Mouse (Mus musculus) heart, embryonic 10.5 days (tissue): Measurements from ENCODE around the gene Zfhx3. TPM values are rescaled to one million over a fixed set of nuclear protein-coding genes. Genes with fewer than 3 reads are reported as not detected.
A peak's percentile ranks its signal among the peaks of the same experiment; 100 is the strongest.

Experiments
- DNase-seq: peaks from one replicate; pipeline ENCODE4 v3.0.0-alpha.2; 2017; ENCODE audit warnings: low spot score
- H3K27ac ChIP-seq: fragments of 300-500 bp; sonication (generic); 2 replicates; pipeline ENCODE4 v1.5.1; 2016; ENCODE audit warnings: mild to moderate bottlenecking
- H3K27me3 ChIP-seq: fragments of 300-500 bp; sonication (generic); 2 replicates; pipeline ENCODE4 v1.6.1; 2016; ENCODE audit warnings: mild to moderate bottlenecking; ENCODE audit not compliant: poor library complexity, insufficient read depth, severe bottlenecking
- H3K36me3 ChIP-seq: fragments of 300-500 bp; sonication (generic); 2 replicates; pipeline ENCODE4 v1.6.1; 2016; ENCODE audit warnings: mild to moderate bottlenecking, moderate library complexity
- H3K4me1 ChIP-seq: fragments of 300-500 bp; sonication (generic); 2 replicates; pipeline ENCODE4 v1.6.1; 2016; ENCODE audit warnings: mild to moderate bottlenecking
- H3K4me3 ChIP-seq: fragments of 300-500 bp; sonication (generic); 2 replicates; pipeline ENCODE4 v1.5.1; 2016; ENCODE audit warnings: mild to moderate bottlenecking, moderate library complexity
- H3K9me3 ChIP-seq: fragments of 300-500 bp; sonication (generic); 2 replicates; pipeline ENCODE4 v1.6.1; 2016; ENCODE audit warnings: mild to moderate bottlenecking, moderate library complexity
- WGBS: fragments of 180-500 bp; shearing (Covaris S2); methylation state at CpG from one replicate; pipeline ENCODE4 v1.1.7; 2016; 5-methylcytosine and 5-hydroxymethylcytosine counted together
- polyA plus RNA-seq: library from polyadenylated mRNA; unstranded; fragments of >200 nt; fragmentation: Nextera tagmentation; extraction: Ambion mirVana; gene quantifications from 2 replicates; pipeline ENCODE4 v1.2.1, GENCODE M21; 2016

Gene Zfhx3
- polyA plus RNA-seq, 1 experiment from 2014 or later, result 9.7 TPM

GRCm38 (mm10) chr8:108072126-108072746 lies 129.8 kb downstream of the Zfhx3 start:
- Histone ChIP-seq H3K4me3 (no peak overlapping the region), H3K27me3 (no peaks in the 10 kb centered on the region), H3K36me3 (no peaks in the 10 kb centered on the region), H3K4me1 (peaks cover 3% of the 10 kb centered on the region; the same call in 1 of the 2 replicates), H3K27ac (no peak overlapping the region), H3K9me3 (no peaks in the 10 kb centered on the region)
- WGBS, result 68% methylated on average over 2 of the region's 2 CpGs
- DNase-seq, result no peak

- Histone ChIP-seq H3K4me3 (no peak overlapping the region), H3K4me1 (peaks cover 3% of the 10 kb centered on the region; the same call in 1 of the 2 replicates), H3K9me3 (no peaks in the 10 kb centered on the region), H3K36me3 (no peaks in the 10 kb centered on the region), H3K27me3 (no peaks in the 10 kb centered on the region), H3K27ac (no peak overlapping the region)
- WGBS, result 90% methylated on average over 5 of the region's 5 CpGs
- DNase-seq, result no peak
Observed at GRCm38 (mm10) chr8:108072853-108073252, 130.4 kb downstream of the Zfhx3 start.

GRCm38 (mm10) chr8:108075176-108075575 lies 132.7 kb downstream of the Zfhx3 start:
- DNase-seq, result no peak
- H3K9me3 ChIP-seq, result no peaks in the 10 kb centered on the region
- no peaks in the 10 kb centered on the region for H3K27me3 ChIP-seq
- no peak overlapping the region for H3K27ac ChIP-seq
- no peaks in the 10 kb centered on the region for H3K36me3 ChIP-seq
- H3K4me3 ChIP-seq, result no peak overlapping the region
- H3K4me1 ChIP-seq, result no peaks in the 10 kb centered on the region
- WGBS, result 77% methylated on average over 5 of the region's 5 CpGs

GRCm38 (mm10) chr8:108078726-108079125 lies 136.3 kb downstream of the Zfhx3 start:
- Histone ChIP-seq H3K4me3 (no peak overlapping the region), H3K36me3 (no peaks in the 10 kb centered on the region), H3K9me3 (no peaks in the 10 kb centered on the region), H3K27ac (no peak overlapping the region), H3K4me1 (peaks cover 7% of the 10 kb centered on the region; the same call in 1 of the 2 replicates), H3K27me3 (no peaks in the 10 kb centered on the region)
- 90% methylated on average over 4 of the region's 4 CpGs for WGBS
- no peak for DNase-seq

GRCm38 (mm10) chr8:108086913-108087312 lies 144.5 kb downstream of the Zfhx3 start:
- Histone ChIP-seq H3K36me3 (no peaks in the 10 kb centered on the region), H3K9me3 (no peaks in the 10 kb centered on the region), H3K4me3 (no peak overlapping the region), H3K27me3 (no peaks in the 10 kb centered on the region), H3K27ac (no peak overlapping the region), H3K4me1 (no peaks in the 10 kb centered on the region)
- WGBS, result 69% methylated on average over 4 of the region's 4 CpGs
- no peak for DNase-seq

GRCm38 (mm10) chr8:108089632-108090031 lies 147.2 kb downstream of the Zfhx3 start:
- no peak overlapping the region for H3K27ac ChIP-seq

GRCm38 (mm10) chr8:108098598-108098997 lies 156.2 kb downstream of the Zfhx3 start:
- H3K9me3 ChIP-seq, result no peaks in the 10 kb centered on the region
- no peak for DNase-seq
- H3K4me1 ChIP-seq, result no peaks in the 10 kb centered on the region
- no peaks in the 10 kb centered on the region for H3K27me3 ChIP-seq
- no peak overlapping the region for H3K4me3 ChIP-seq
- H3K27ac ChIP-seq, result no peak overlapping the region
- WGBS, result 86% methylated on average over 13 of the region's 13 CpGs
- no peaks in the 10 kb centered on the region for H3K36me3 ChIP-seq

More at GRCm38 (mm10) chr8:108089632-108090031, 147.2 kb downstream of the Zfhx3 start:
- H3K4me1 ChIP-seq, result no peaks in the 10 kb centered on the region
- DNase-seq, result no peak
- no peaks in the 10 kb centered on the region for H3K36me3 ChIP-seq
- H3K27me3 ChIP-seq, result no peaks in the 10 kb centered on the region
- H3K4me3 ChIP-seq, result no peak overlapping the region
- H3K9me3 ChIP-seq, result no peaks in the 10 kb centered on the region
- 75% methylated on average over 5 of the region's 5 CpGs for WGBS

- no peak overlapping the region for H3K27ac ChIP-seq
- no peak for DNase-seq
- H3K4me1 ChIP-seq, result 0 out of 2 replicates have a peak, but pooled peaks cover 2% of the 10 kb centered on the region
- no peak overlapping the region for H3K4me3 ChIP-seq
- no peaks in the 10 kb centered on the region for H3K27me3 ChIP-seq
- H3K36me3 ChIP-seq, result no peaks in the 10 kb centered on the region
- no peaks in the 10 kb centered on the region for H3K9me3 ChIP-seq
- WGBS, result 63% methylated on average over 8 of the region's 8 CpGs
Observed at GRCm38 (mm10) chr8:108101131-108101530, 158.7 kb downstream of the Zfhx3 start.

GRCm38 (mm10) chr8:108101978-108102865 lies 159.8 kb downstream of the Zfhx3 start:
- 70% methylated on average over 16 of the region's 16 CpGs for WGBS
- Histone ChIP-seq H3K27ac (no peak overlapping the region), H3K27me3 (no peaks in the 10 kb centered on the region), H3K4me1 (0 out of 2 replicates have a peak, but pooled peaks cover 2% of the 10 kb centered on the region), H3K36me3 (no peaks in the 10 kb centered on the region), H3K9me3 (no peaks in the 10 kb centered on the region), H3K4me3 (no peak overlapping the region)
- no peak for DNase-seq

GRCm38 (mm10) chr8:108104471-108105098 lies 162.1 kb downstream of the Zfhx3 start:
- H3K36me3 ChIP-seq, result no peaks in the 10 kb centered on the region
- H3K4me1 ChIP-seq, result 0 out of 2 replicates have a peak, but pooled peaks cover 2% of the 10 kb centered on the region
- DNase-seq, result no peak
- no peak overlapping the region for H3K4me3 ChIP-seq
- no peaks in the 10 kb centered on the region for H3K9me3 ChIP-seq
- 0 out of 2 replicates have a peak overlapping the region, but pooled peaks have one; percentile 16 for H3K27ac ChIP-seq
- 50% methylated on average over 10 of the region's 10 CpGs for WGBS
- H3K27me3 ChIP-seq, result no peaks in the 10 kb centered on the region

GRCm38 (mm10) chr8:108125053-108125452 lies 182.6 kb downstream of the Zfhx3 start:
- H3K27ac ChIP-seq, result no peak overlapping the region
- WGBS, result 82% methylated on average over 2 of the region's 2 CpGs
- no peak overlapping the region for H3K4me3 ChIP-seq
- H3K36me3 ChIP-seq, result no peaks in the 10 kb centered on the region
- DNase-seq, result no peak
- no peaks in the 10 kb centered on the region for H3K27me3 ChIP-seq
- H3K4me1 ChIP-seq, result no peaks in the 10 kb centered on the region
- no peaks in the 10 kb centered on the region for H3K9me3 ChIP-seq

- 84% methylated on average over 2 of the region's 2 CpGs for WGBS
Observed at GRCm38 (mm10) chr8:108125491-108125890, 183.0 kb downstream of the Zfhx3 start.

GRCm38 (mm10) chr8:108146536-108146935 lies 204.1 kb downstream of the Zfhx3 start:
- WGBS, result 78% methylated on average over 5 of the region's 5 CpGs
- no peaks in the 10 kb centered on the region for H3K4me1 ChIP-seq
- H3K27ac ChIP-seq, result no peak overlapping the region
- H3K4me3 ChIP-seq, result no peak overlapping the region
- no peak for DNase-seq
- H3K27me3 ChIP-seq, result no peaks in the 10 kb centered on the region
- H3K36me3 ChIP-seq, result no peaks in the 10 kb centered on the region
- no peaks in the 10 kb centered on the region for H3K9me3 ChIP-seq

More at GRCm38 (mm10) chr8:108125491-108125890, 183.0 kb downstream of the Zfhx3 start:
- Histone ChIP-seq H3K4me1 (no peaks in the 10 kb centered on the region), H3K27me3 (no peaks in the 10 kb centered on the region), H3K27ac (no peak overlapping the region), H3K9me3 (no peaks in the 10 kb centered on the region), H3K4me3 (no peak overlapping the region), H3K36me3 (no peaks in the 10 kb centered on the region)
- DNase-seq, result no peak
